Mouse (Mus musculus) testis, adult 2 months (tissue): ENCODE measurements at regions not wholly inside any gene's neighbourhood (a gene's known extent, or its start where the extent isn't known, plus 50 kb on each side); places are given as distances from the start of the nearest gene placed in this dataset.
"Not testable (repeated sequence)": the region's sequence is repeated elsewhere in the genome, so short reads cannot be mapped to it uniquely, and the experiment has no call there.

ENCODE experiments used
- H3K27ac ChIP-seq: fragments of 200-500 bp; 2 replicates; pipeline ENCODE4 v1.5.1; 2012; ENCODE audit warnings: low read depth, low read length; ENCODE audit not compliant: control insufficient read depth, insufficient read depth
- H3K27me3 ChIP-seq: fragments of 200-500 bp; 2 replicates; pipeline ENCODE4 v1.6.1; 2012; ENCODE audit warnings: mild to moderate bottlenecking, low read length, moderate library complexity; ENCODE audit not compliant: control insufficient read depth, insufficient read depth
- H3K36me3 ChIP-seq: fragments of 200-500 bp; 2 replicates; pipeline ENCODE4 v1.6.1; 2012; ENCODE audit warnings: mild to moderate bottlenecking, low read length; ENCODE audit not compliant: control insufficient read depth, insufficient read depth
- H3K4me1 ChIP-seq: fragments of 200-500 bp; 2 replicates; pipeline ENCODE4 v1.6.1; 2012; ENCODE audit warnings: low read length; ENCODE audit not compliant: control insufficient read depth, insufficient read depth
- H3K4me3 ChIP-seq: fragments of 200-500 bp; 2 replicates; pipeline ENCODE4 v1.5.1; 2012; ENCODE audit warnings: low read depth, mild to moderate bottlenecking, low read length, moderate library complexity, mixed read lengths; ENCODE audit not compliant: control insufficient read depth
- CTCF ChIP-seq: fragments of 200-500 bp; IDR thresholded peaks from 2 replicates; pipeline ENCODE4 v1.5.1; 2012; ENCODE audit warnings: low read depth, mild to moderate bottlenecking, inconsistent platforms, low read length, moderate library complexity; ENCODE audit not compliant: control insufficient read depth, insufficient read depth, insufficient replicate concordance
- POLR2A ChIP-seq: fragments of 200-500 bp; IDR thresholded peaks from 2 replicates; pipeline ENCODE4 v1.6.1; 2012; ENCODE audit warnings: low read depth, mild to moderate bottlenecking, inconsistent platforms, low read length, moderate library complexity; ENCODE audit not compliant: control insufficient read depth

- no peak overlapping the region for H3K27ac ChIP-seq
- no peak overlapping the region for H3K4me3 ChIP-seq
- H3K27me3 ChIP-seq: no peaks in the 10 kb centered on the region
- H3K4me1 ChIP-seq: no peaks in the 10 kb centered on the region
- no peak for TF ChIP-seq POLR2A
- H3K36me3 ChIP-seq: no peaks in the 10 kb centered on the region
Observed at GRCm38 (mm10) chr2:53414471-53414870, 222.9 kb downstream of the Arl6ip6 start.

- TF ChIP-seq POLR2A: no peak
- no peak for TF ChIP-seq CTCF
Observed at GRCm38 (mm10) chr2:53437046-53437815, 245.7 kb downstream of the Arl6ip6 start.

GRCm38 (mm10) chr2:53440301-53440700 lies 248.8 kb downstream of the Arl6ip6 start:
- H3K4me3 ChIP-seq, H3K27me3 ChIP-seq, H3K4me1 ChIP-seq, H3K36me3 ChIP-seq, H3K27ac ChIP-seq: not testable (repeated sequence)

More at GRCm38 (mm10) chr2:53437046-53437815, 245.7 kb downstream of the Arl6ip6 start:
- Histone ChIP-seq H3K27ac (no peak overlapping the region), H3K4me1 (no peaks in the 10 kb centered on the region), H3K4me3 (no peak overlapping the region), H3K27me3 (no peaks in the 10 kb centered on the region), H3K36me3 (no peaks in the 10 kb centered on the region)

GRCm38 (mm10) chr2:53460265-53460664 lies 268.7 kb downstream of the Arl6ip6 start:
- H3K27me3 ChIP-seq: no peaks in the 10 kb centered on the region
- no peaks in the 10 kb centered on the region for H3K36me3 ChIP-seq
- TF ChIP-seq CTCF: no peak
- no peak overlapping the region for H3K4me3 ChIP-seq
- H3K27ac ChIP-seq: no peak overlapping the region
- no peaks in the 10 kb centered on the region for H3K4me1 ChIP-seq

- Histone ChIP-seq H3K36me3 (no peaks in the 10 kb centered on the region), H3K27me3 (no peaks in the 10 kb centered on the region), H3K27ac (no peak overlapping the region), H3K4me3 (no peak overlapping the region), H3K4me1 (no peaks in the 10 kb centered on the region)
- no peak for TF ChIP-seq POLR2A
- no peak for TF ChIP-seq CTCF
Observed at GRCm38 (mm10) chr2:53474455-53474854, 282.9 kb downstream of the Arl6ip6 start.

GRCm38 (mm10) chr2:53479051-53479450 lies 287.5 kb downstream of the Arl6ip6 start:
- H3K27me3 ChIP-seq, H3K4me1 ChIP-seq, H3K27ac ChIP-seq, H3K4me3 ChIP-seq, H3K36me3 ChIP-seq: not testable (repeated sequence)

GRCm38 (mm10) chr2:53488301-53488700 lies 296.8 kb downstream of the Arl6ip6 start:
- no peaks in the 10 kb centered on the region for H3K27me3 ChIP-seq
- TF ChIP-seq CTCF: no peak
- no peak for TF ChIP-seq POLR2A
- H3K4me3 ChIP-seq: no peak overlapping the region
- H3K36me3 ChIP-seq: no peaks in the 10 kb centered on the region
- H3K4me1 ChIP-seq: no peaks in the 10 kb centered on the region
- H3K27ac ChIP-seq: no peak overlapping the region
